Mouse (Mus musculus) kidney, adult 2 months (tissue): ENCODE measurements around the gene Dio1. TPM values are rescaled to one million over a fixed set of nuclear protein-coding genes. Genes with fewer than 3 reads are reported as not detected.

Experiments
- DNase-seq: peaks from one replicate; pipeline ENCODE4 v3.0.0; 2021
- H3K27ac ChIP-seq: fragments of 200-500 bp; 2 replicates; pipeline ENCODE4 v1.5.1; 2012; ENCODE audit warnings: low read depth, low read length, control low read depth, inconsistent platforms; ENCODE audit not compliant: insufficient read depth
- H3K27me3 ChIP-seq: fragments of 200-500 bp; replicated peaks from 2 replicates; pipeline ENCODE4 v1.6.1; 2012; ENCODE audit warnings: mild to moderate bottlenecking, moderate library complexity, low read length, inconsistent platforms; ENCODE audit not compliant: control insufficient read depth, insufficient read depth
- H3K36me3 ChIP-seq: fragments of 200-500 bp; 2 replicates; pipeline ENCODE4 v1.6.1; 2012; ENCODE audit warnings: mild to moderate bottlenecking, moderate library complexity, low read length, inconsistent platforms; ENCODE audit not compliant: control insufficient read depth, insufficient read depth
- H3K4me1 ChIP-seq: fragments of 200-500 bp; 2 replicates; pipeline ENCODE4 v1.6.1; 2011; ENCODE audit warnings: low read length; ENCODE audit not compliant: control insufficient read depth, insufficient read depth
- H3K4me3 ChIP-seq: fragments of 200-500 bp; 2 replicates; pipeline ENCODE4 v1.5.1; 2011; ENCODE audit warnings: mild to moderate bottlenecking, low read depth, low read length, control low read depth; ENCODE audit not compliant: insufficient read depth
- CTCF ChIP-seq: fragments of 200-500 bp; conservative IDR thresholded peaks from 2 replicates; pipeline ENCODE4 v1.5.1; 2011; ENCODE audit warnings: low read depth, mild to moderate bottlenecking, control low read depth, low read length, moderate library complexity, mixed read lengths; ENCODE audit not compliant: insufficient read depth, insufficient read length
- POLR2A ChIP-seq: fragments of 200-500 bp; IDR thresholded peaks from one replicate; pipeline ENCODE4 v1.6.1; 2011; ENCODE audit warnings: low read depth, low read length, control low read depth
- WGBS: fragments of 180-500 bp; shearing (Covaris S2); methylation state at CpG from one replicate; pipeline ENCODE4 v1.1.7; 2018; 5-methylcytosine and 5-hydroxymethylcytosine counted together
- polyA plus RNA-seq: library from polyadenylated mRNA; depleted of rRNA; stranded (reverse); fragments of >200 nt; gene quantifications from 2 replicates; pipeline ENCODE4 v1.2.3, GENCODE M21; 2012

Gene Dio1
- polyA plus RNA-seq, 1 experiment: 70.0 TPM

GRCm38 (mm10) chr4:107323113-107323512 lies 16.1 kb upstream of the Dio1 start:
- no peak for DNase-seq
- Histone ChIP-seq H3K4me1 (no peaks in the 10 kb centered on the region), H3K36me3 (no peaks in the 10 kb centered on the region; the same call in 1 of the 2 replicates), H3K4me3 (no peak overlapping the region), H3K27me3 (no peaks in the 10 kb centered on the region), H3K27ac (no peak overlapping the region)
- 98% methylated on average over 2 of the region's 2 CpGs for WGBS
- TF ChIP-seq CTCF (no peak), POLR2A (no peak)

GRCm38 (mm10) chr4:107321041-107321440 lies 14.1 kb upstream of the Dio1 start:
- H3K27me3 ChIP-seq: no peaks in the 10 kb centered on the region
- H3K36me3 ChIP-seq: no peaks in the 10 kb centered on the region; the same call in 1 of the 2 replicates
- TF ChIP-seq POLR2A: no peak
- WGBS: 67% methylated on average over 2 of the region's 2 CpGs
- DNase-seq: no peak
- H3K4me3 ChIP-seq: no peak overlapping the region
- no peaks in the 10 kb centered on the region for H3K4me1 ChIP-seq
- no peak overlapping the region for H3K27ac ChIP-seq

- no peaks in the 10 kb centered on the region; the same call in 1 of the 2 replicates for H3K36me3 ChIP-seq
- 65% methylated on average over 8 of the region's 8 CpGs for WGBS
- DNase-seq: no peak
- no peaks in the 10 kb centered on the region; the same call in 1 of the 2 replicates for H3K4me1 ChIP-seq
- H3K27me3 ChIP-seq: no peaks in the 10 kb centered on the region
- TF ChIP-seq POLR2A (no peak), CTCF (no peak)
- H3K27ac ChIP-seq: no peak overlapping the region
- no peak overlapping the region for H3K4me3 ChIP-seq
These were observed 11.7 kb upstream of the Dio1 start for GRCm38 (mm10) chr4:107318646-107319045.

- 6% methylated on average over 7 of the region's 7 CpGs for WGBS
- Histone ChIP-seq H3K27me3 (no peaks in the 10 kb centered on the region), H3K27ac (peak overlapping the region; percentile 21; the same call in 1 of the 2 replicates), H3K4me1 (no peaks in the 10 kb centered on the region; the same call in 1 of the 2 replicates), H3K36me3 (no peaks in the 10 kb centered on the region), H3K4me3 (peak overlapping the region; percentile 96)
- TF ChIP-seq CTCF (no peak), POLR2A (no peak)
- no peak for DNase-seq
These were observed 7.5 kb upstream of the Dio1 start for GRCm38 (mm10) chr4:107314479-107314805.

GRCm38 (mm10) chr4:107313690-107314478 lies 6.9 kb upstream of the Dio1 start, which contains the start of gene Yipf1:
TSS of gene Yipf1 (plus strand) at chr4:107314363.
- no peaks in the 10 kb centered on the region for H3K27me3 ChIP-seq
- no peaks in the 10 kb centered on the region for H3K36me3 ChIP-seq
- H3K27ac ChIP-seq: peak within 1 kb of the TSS; percentile 29
- whole genome bisulfite sequencing: 1% methylated on average over 29 of the region's 29 CpGs
- no peaks in the 10 kb centered on the region; the same call in 1 of the 2 replicates for H3K4me1 ChIP-seq
- peak; percentile 96 for DNase-seq
- peak within 1 kb of the TSS; percentile 96 for H3K4me3 ChIP-seq
- TF ChIP-seq POLR2A (peak; percentile 85), CTCF (peak; percentile 45)

GRCm38 (mm10) chr4:107303531-107303930 lies 3.4 kb downstream of the Dio1 start:
- WGBS: 53% methylated on average over 3 of the region's 3 CpGs
- Histone ChIP-seq H3K4me1 (peaks cover 10% of the 10 kb centered on the region; the same call in 1 of the 2 replicates), H3K4me3 (no peak overlapping the region), H3K27ac (peak overlapping the region; percentile 33; the same call in 1 of the 2 replicates), H3K27me3 (no peaks in the 10 kb centered on the region), H3K36me3 (no peaks in the 10 kb centered on the region)
- no peak for TF ChIP-seq POLR2A
- no peak for TF ChIP-seq CTCF
- peak; percentile 61 for DNase-seq

GRCm38 (mm10) chr4:107302832-107303231 lies 4.1 kb downstream of the Dio1 start:
- no peaks in the 10 kb centered on the region for H3K36me3 ChIP-seq
- DNase-seq: peak; percentile 84
- peak overlapping the region; percentile 33; the same call in 1 of the 2 replicates for H3K27ac ChIP-seq
- WGBS: 50% methylated on average over 4 of the region's 4 CpGs
- no peak overlapping the region for H3K4me3 ChIP-seq
- TF ChIP-seq CTCF: no peak
- no peak for TF ChIP-seq POLR2A
- no peaks in the 10 kb centered on the region for H3K27me3 ChIP-seq
- H3K4me1 ChIP-seq: peaks cover 12% of the 10 kb centered on the region
